Mouse (Mus musculus) stomach, postnatal 0 days (tissue): ENCODE measurements around the gene Dhrs1. TPM values are rescaled to one million over a fixed set of nuclear protein-coding genes. Genes with fewer than 3 reads are reported as not detected.

Source experiments
- ATAC-seq: fragments of 200-750 bp; cut with Nextera tagmentation; 2 replicates; pipeline ENCODE4 v1.8.0; 2017; ENCODE audit not compliant: low FRiP score, low TSS enrichment
- DNase-seq: peaks from one replicate; pipeline ENCODE4 v3.0.0-alpha.2; 2016; ENCODE audit warnings: low spot score
- H3K27ac ChIP-seq: fragments of 300-500 bp; sonication (generic); replicated peaks from 2 replicates; pipeline ENCODE4 v1.5.1; 2014; ENCODE audit warnings: mild to moderate bottlenecking, control low read depth
- H3K27me3 ChIP-seq: fragments of 300-500 bp; sonication (generic); 2 replicates; pipeline ENCODE4 v1.6.1; 2014; ENCODE audit warnings: low read length; ENCODE audit not compliant: control insufficient read depth, insufficient read depth
- H3K36me3 ChIP-seq: fragments of 300-500 bp; sonication (generic); 2 replicates; pipeline ENCODE4 v1.6.1; 2014; ENCODE audit warnings: low read length, mixed read lengths; ENCODE audit not compliant: control insufficient read depth, insufficient read depth
- H3K4me1 ChIP-seq: fragments of 300-500 bp; sonication (generic); replicated peaks from 2 replicates; pipeline ENCODE4 v1.6.1; 2014; ENCODE audit warnings: antibody characterized with exemption; ENCODE audit not compliant: control insufficient read depth, insufficient read depth
- H3K4me2 ChIP-seq: fragments of 300-500 bp; sonication (generic); replicated peaks from 2 replicates; pipeline ENCODE4 v1.6.1; 2014; ENCODE audit warnings: low read depth, mild to moderate bottlenecking, control low read depth, moderate library complexity
- H3K4me3 ChIP-seq: fragments of 300-500 bp; sonication (generic); 2 replicates; pipeline ENCODE4 v1.5.1; 2014; ENCODE audit warnings: low read depth, low read length, control low read depth
- H3K9ac ChIP-seq: fragments of 300-500 bp; sonication (generic); 2 replicates; pipeline ENCODE4 v1.6.1; 2014; ENCODE audit warnings: mild to moderate bottlenecking, low read length, control low read depth, mixed read lengths
- H3K9me3 ChIP-seq: fragments of 300-500 bp; sonication (generic); 2 replicates; pipeline ENCODE4 v1.6.1; 2016; ENCODE audit warnings: low read length; ENCODE audit not compliant: control insufficient read depth
- CTCF ChIP-seq: IDR thresholded peaks from 2 replicates; pipeline ENCODE4 v1.5.1; 2016; ENCODE audit warnings: antibody characterized with exemption, low read depth, mild to moderate bottlenecking, moderate library complexity
- EP300 ChIP-seq: optimal IDR thresholded peaks from 2 replicates; pipeline ENCODE3; 2016; ENCODE audit warnings: antibody characterized with exemption
- WGBS: fragments of 180-500 bp; shearing (Covaris S2); extraction: QIAGEN DNeasy Blood & Tissue Kit; methylation state at CpG from one replicate; pipeline ENCODE4 v1.1.7; 2014; 5-methylcytosine and 5-hydroxymethylcytosine counted together
- polyA plus RNA-seq: library from polyadenylated mRNA; unstranded; fragments of >200 nt; fragmentation: Nextera tagmentation; extraction: Ambion mirVana; gene quantifications from 2 replicates; pipeline ENCODE4 v1.2.1, GENCODE M21; 2015

Dhrs1 gene
- polyA plus RNA-seq, 1 experiment from 2014 or later: 92.3 TPM

DNA sequence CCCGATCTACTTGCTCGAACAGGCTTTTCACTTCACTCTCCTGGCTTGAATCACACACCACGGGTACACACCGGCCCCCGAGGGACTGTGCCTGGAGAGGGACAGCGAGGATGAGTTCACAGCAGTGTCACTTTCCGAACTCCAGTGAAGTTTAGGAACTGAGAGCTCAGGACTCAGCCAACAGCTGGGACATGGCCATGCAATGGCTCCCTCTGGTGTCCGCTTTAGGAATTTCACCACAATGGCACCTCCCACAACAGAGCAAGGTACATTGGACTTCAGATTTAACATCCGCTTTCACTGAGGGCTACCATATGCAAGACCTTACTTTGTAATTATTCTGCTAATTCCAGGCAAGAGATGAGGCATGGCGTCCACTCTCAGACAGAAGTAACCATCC is 1.8 kb downstream of the Dhrs1 start:
- DNase-seq (peak; percentile 89), ATAC-seq (peak; percentile 74)
- Histone ChIP-seq H3K9ac (peak overlapping the region; percentile 45; the same call in 1 of the 2 replicates), H3K4me1 (peaks cover 9% of the 10 kb centered on the region), H3K4me2 (peak overlapping the region; percentile 38), H3K27me3 (no peaks in the 10 kb centered on the region), H3K9me3 (no peaks in the 10 kb centered on the region), H3K4me3 (no peak overlapping the region), H3K36me3 (0 out of 2 replicates have a peak, but pooled peaks cover 5% of the 10 kb centered on the region), H3K27ac (no peak overlapping the region)
- WGBS: 14% methylated on average over 10 of the region's 10 CpGs
- TF ChIP-seq CTCF (peak; percentile 98), EP300 (no peak)

DNA sequence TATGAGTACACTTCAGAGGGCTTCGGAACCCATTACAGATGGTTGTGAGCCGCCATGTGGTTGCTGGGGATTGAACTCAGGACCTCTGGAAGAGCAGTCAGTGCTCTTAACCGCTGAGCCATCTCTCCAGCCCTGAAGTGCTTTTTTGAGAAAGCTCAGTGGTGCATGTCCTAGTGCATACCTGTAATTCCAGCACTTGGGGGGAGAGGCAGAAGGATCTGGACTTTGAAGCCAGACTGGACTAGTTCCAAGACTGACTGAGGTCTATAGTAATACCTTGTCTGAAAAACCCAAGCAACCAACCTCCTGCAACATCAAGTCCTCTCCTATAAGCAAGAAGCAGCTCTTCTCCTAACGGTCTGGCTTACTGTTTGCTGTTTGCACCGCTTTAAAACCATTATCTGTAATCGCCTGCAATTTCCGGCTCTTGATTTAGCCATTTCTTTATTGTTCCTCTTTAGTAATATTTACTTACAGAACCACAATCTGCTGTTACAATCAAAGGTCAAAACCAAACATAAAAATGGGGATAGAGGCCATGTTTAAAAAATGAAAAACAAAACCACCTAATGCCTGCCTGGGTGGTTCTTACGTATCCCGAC is 8.3 kb downstream of the Dhrs1 start:
- Histone ChIP-seq H3K27ac (no peak overlapping the region), H3K4me1 (no peaks in the 10 kb centered on the region), H3K9ac (no peak overlapping the region), H3K36me3 (0 out of 2 replicates have a peak, but pooled peaks cover 2% of the 10 kb centered on the region), H3K4me2 (no peak overlapping the region), H3K27me3 (no peaks in the 10 kb centered on the region), H3K4me3 (no peak overlapping the region), H3K9me3 (no peaks in the 10 kb centered on the region)
- ATAC-seq (no peak), DNase-seq (no peak)
- TF ChIP-seq EP300 (no peak), CTCF (no peak)
- WGBS: 82% methylated on average over 9 of the region's 9 CpGs

DNA sequence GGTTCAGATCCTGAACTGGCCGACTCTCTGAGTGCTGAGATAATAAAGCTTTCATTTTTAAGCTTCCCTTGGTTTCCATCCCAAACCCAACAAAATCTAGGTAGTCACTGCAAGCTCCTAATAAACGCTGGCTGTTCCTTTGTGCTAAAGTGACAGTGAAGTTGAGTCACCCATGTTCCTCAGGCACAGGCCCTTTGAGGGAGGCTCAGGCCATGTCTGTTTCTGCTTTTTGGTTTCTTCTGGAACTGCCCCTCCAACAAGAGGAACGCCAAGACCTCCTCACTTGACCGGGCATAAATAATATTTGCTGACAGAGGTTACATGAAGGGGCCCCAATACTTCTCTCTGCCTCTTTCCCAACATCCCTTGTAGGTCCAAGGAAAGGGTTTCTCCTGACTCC is 9.7 kb downstream of the Dhrs1 start:
- Histone ChIP-seq H3K4me3 (no peak overlapping the region), H3K36me3 (0 out of 2 replicates have a peak, but pooled peaks cover 2% of the 10 kb centered on the region), H3K9ac (no peak overlapping the region), H3K4me2 (no peak overlapping the region), H3K9me3 (no peaks in the 10 kb centered on the region), H3K4me1 (no peaks in the 10 kb centered on the region), H3K27me3 (no peaks in the 10 kb centered on the region), H3K27ac (no peak overlapping the region)
- no peak for TF ChIP-seq CTCF
- TF ChIP-seq EP300: no peak
- WGBS: 78% methylated on average over 4 of the region's 4 CpGs
- no peak for DNase-seq
- no peak for ATAC-seq

DNA sequence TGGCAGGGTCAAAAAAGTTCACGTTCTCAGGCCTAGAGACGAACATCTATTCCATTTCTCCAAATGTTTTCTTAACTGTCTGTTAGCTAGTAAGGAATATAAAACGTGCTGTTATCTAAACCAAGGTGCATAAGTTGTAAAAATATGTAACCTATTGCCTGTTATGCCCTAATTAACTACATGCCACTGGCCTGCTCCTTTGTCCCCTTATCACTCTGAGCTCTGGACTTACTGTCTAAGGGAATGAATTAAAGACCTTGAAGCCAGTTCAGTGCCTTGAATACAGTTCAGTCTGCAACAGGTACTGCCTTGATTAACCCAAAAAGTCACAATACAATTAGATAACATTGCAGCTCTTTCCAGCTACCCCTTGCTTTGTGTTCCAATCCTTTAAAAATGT is 10.2 kb downstream of the Dhrs1 start:
- Histone ChIP-seq H3K4me2 (no peak overlapping the region), H3K4me3 (no peak overlapping the region), H3K27ac (no peak overlapping the region), H3K27me3 (no peaks in the 10 kb centered on the region), H3K9ac (no peak overlapping the region), H3K9me3 (no peaks in the 10 kb centered on the region), H3K4me1 (no peaks in the 10 kb centered on the region), H3K36me3 (0 out of 2 replicates have a peak, but pooled peaks cover 2% of the 10 kb centered on the region)
- ATAC-seq: no peak
- no peak for DNase-seq
- WGBS: 27% methylated on average over 3 of the region's 3 CpGs
- TF ChIP-seq CTCF (no peak), EP300 (no peak)

DNA sequence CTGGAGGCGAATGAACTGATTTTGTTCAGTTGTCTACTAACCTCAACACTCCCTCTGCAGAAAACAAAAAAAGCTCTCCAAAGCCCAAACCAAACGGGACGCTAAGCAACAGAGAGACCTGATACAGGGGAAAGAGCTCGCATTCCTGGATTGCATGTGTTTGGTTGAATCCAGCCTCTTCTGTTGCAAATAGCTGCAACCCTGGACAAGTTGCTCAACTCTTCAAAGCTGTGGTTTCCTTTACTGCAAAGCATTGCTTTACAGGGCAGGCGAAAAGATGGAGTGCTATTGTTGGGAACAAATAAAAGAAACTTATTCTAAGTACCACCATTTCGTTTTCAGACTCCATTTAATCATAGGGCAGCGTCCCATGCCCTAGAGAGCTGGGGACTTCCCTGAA is 10.6 kb downstream of the Dhrs1 start:
- no peaks in the 10 kb centered on the region for H3K27me3 ChIP-seq
- no peak for TF ChIP-seq CTCF
- TF ChIP-seq EP300: no peak
- no peak overlapping the region for H3K27ac ChIP-seq
- DNase-seq (no peak), ATAC-seq (no peak)
- H3K4me2 ChIP-seq: no peak overlapping the region
- no peak overlapping the region for H3K4me3 ChIP-seq
- H3K4me1 ChIP-seq: no peaks in the 10 kb centered on the region
- H3K36me3 ChIP-seq: 0 out of 2 replicates have a peak, but pooled peaks cover 2% of the 10 kb centered on the region
- WGBS: 61% methylated on average over 7 of the region's 7 CpGs
- H3K9me3 ChIP-seq: no peaks in the 10 kb centered on the region
- H3K9ac ChIP-seq: no peak overlapping the region

DNA sequence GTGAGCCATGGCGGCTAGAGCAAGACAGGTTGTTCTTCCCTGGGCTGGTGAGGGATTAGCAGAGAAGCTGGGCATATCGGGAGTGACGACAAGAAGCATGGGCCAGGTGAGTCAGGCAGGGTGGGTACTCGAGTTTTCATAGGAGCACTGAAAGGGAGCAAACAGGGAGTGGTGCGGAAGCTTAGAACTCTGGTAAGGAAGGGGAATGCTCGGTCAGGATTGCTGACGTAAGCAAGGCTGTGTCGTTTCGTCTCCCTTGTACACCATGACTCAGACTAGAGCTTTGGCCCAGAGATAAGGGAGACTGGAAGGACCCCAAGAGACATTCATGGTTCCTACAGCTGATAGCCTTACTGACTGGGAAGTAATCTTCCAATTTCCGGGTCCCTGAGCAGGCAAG is 11.6 kb downstream of the Dhrs1 start:
- peak; percentile 47 for TF ChIP-seq EP300
- TF ChIP-seq CTCF: no peak
- H3K9me3 ChIP-seq: no peaks in the 10 kb centered on the region
- no peak overlapping the region for H3K27ac ChIP-seq
- 51% methylated on average over 10 of the region's 10 CpGs for WGBS
- peak; percentile 70 for DNase-seq
- H3K36me3 ChIP-seq: no peaks in the 10 kb centered on the region
- H3K27me3 ChIP-seq: no peaks in the 10 kb centered on the region
- no peak overlapping the region for H3K4me2 ChIP-seq
- H3K9ac ChIP-seq: no peak overlapping the region
- peak; percentile 94 for ATAC-seq
- no peak overlapping the region for H3K4me3 ChIP-seq
- no peaks in the 10 kb centered on the region for H3K4me1 ChIP-seq
